Comparison of ENCODE assay signal across 26 mouse cellular contexts in genomic region chr7:67036502-67037485, GRCm38 (mm10).
DNase-seq lines count a peak whose midpoint lies in the region; ATAC-seq and TF ChIP-seq lines count a peak whose summit lies in the region.
"Had no signal": no experiment of that assay in that cellular context is flagged by ENCODE, and none has a peak within 500 bp of the region (broad histone marks: within the 10 kb centered on the region; RNA-seq: fewer than 3 reads in every experiment).

No protein-coding gene starts in this region.

- 77% methylated on average over 5 of the region's 5 CpGs for WGBS in heart, embryonic 12.5 days
- 73% methylated on average over 5 of the region's 5 CpGs for WGBS in midbrain, embryonic 11.5 days
- 55% methylated on average over 5 of the region's 5 CpGs for WGBS in midbrain, embryonic 15.5 days

- peak; percentile 47; the same call in 1 of the 2 replicates for ATAC-seq in frontal cortex, adult (ENCODE audit: low TSS enrichment)
- 0 out of 2 replicates have a peak, but pooled peaks have one; percentile 26 for ATAC-seq in heart, embryonic 12.5 days (ENCODE audit: insufficient number of reproducible peaks, low FRiP score)
- no peak for ATAC-seq in midbrain, embryonic 11.5 days (ENCODE audit: low FRiP score)
- ATAC-seq in midbrain, embryonic 15.5 days (replicated peaks) = no peak
- ATAC-seq: forebrain, embryonic 14.5 days; intestine, embryonic 15.5 days; Patski had no signal

- no peak overlapping the region for H3K9ac ChIP-seq in heart, embryonic 12.5 days
- H3K9ac ChIP-seq in midbrain, embryonic 11.5 days (ENCODE audit: low read length) = no peak overlapping the region
- H3K9ac ChIP-seq in midbrain, embryonic 15.5 days = no peak overlapping the region
- H3K9ac ChIP-seq: embryonic facial prominence, embryonic 12.5 days; embryonic facial prominence, embryonic 15.5 days; heart, embryonic 13.5 days; hindbrain, embryonic 15.5 days; intestine, embryonic 15.5 days had no signal

- H3K27ac ChIP-seq in heart, embryonic 12.5 days (ENCODE audit: poor library complexity, severe bottlenecking) = no peak overlapping the region
- no peak overlapping the region for H3K27ac ChIP-seq in midbrain, embryonic 11.5 days (ENCODE audit: low read depth, low read length)
- H3K27ac ChIP-seq in midbrain, embryonic 15.5 days = no peak overlapping the region
- no peak overlapping the region for H3K27ac ChIP-seq in left cerebral cortex, adult 2 months
- H3K27ac ChIP-seq: embryonic facial prominence, embryonic 12.5 days; embryonic facial prominence, embryonic 15.5 days; heart, adult 2 months; heart, embryonic 13.5 days; hindbrain, embryonic 15.5 days; intestine, embryonic 15.5 days had no signal

- H3K9me3 ChIP-seq in heart, embryonic 12.5 days (replicated peaks) = no peaks in the 10 kb centered on the region; the same call in 1 of the 2 replicates
- no peaks in the 10 kb centered on the region for H3K9me3 ChIP-seq in midbrain, embryonic 11.5 days (ENCODE audit: control insufficient read depth, low read length)
- H3K9me3 ChIP-seq in midbrain, embryonic 15.5 days = no peaks in the 10 kb centered on the region
- H3K9me3 ChIP-seq: embryonic facial prominence, embryonic 12.5 days; embryonic facial prominence, embryonic 15.5 days; heart, embryonic 13.5 days; hindbrain, embryonic 15.5 days; intestine, embryonic 15.5 days had no signal

- no peak overlapping the region for H3K4me3 ChIP-seq in heart, embryonic 12.5 days
- no peak overlapping the region for H3K4me3 ChIP-seq in midbrain, embryonic 11.5 days (ENCODE audit: low read depth, low read length)
- H3K4me3 ChIP-seq in midbrain, embryonic 15.5 days = no peak overlapping the region
- no peak overlapping the region for H3K4me3 ChIP-seq in left cerebral cortex, adult 2 months
- H3K4me3 ChIP-seq: embryonic facial prominence, embryonic 12.5 days; embryonic facial prominence, embryonic 15.5 days; heart, adult 2 months; heart, embryonic 13.5 days; hindbrain, embryonic 15.5 days; intestine, embryonic 15.5 days had no signal

- H3K4me1 ChIP-seq in heart, embryonic 12.5 days (replicated peaks) = peaks cover 33% of the 10 kb centered on the region
- no peaks in the 10 kb centered on the region for H3K4me1 ChIP-seq in midbrain, embryonic 11.5 days (ENCODE audit: control insufficient read depth, insufficient read depth, low read length)
- no peaks in the 10 kb centered on the region for H3K4me1 ChIP-seq in midbrain, embryonic 15.5 days
- H3K4me1 ChIP-seq: embryonic facial prominence, embryonic 12.5 days; embryonic facial prominence, embryonic 15.5 days; hindbrain, embryonic 15.5 days had no signal

- DNase-seq in frontal cortex, postnatal 14 days (ENCODE audit: low spot score in 2 of 2) = no peak
- no peak for DNase-seq in heart, postnatal 25 days (ENCODE audit: low spot score)
- DNase-seq in midbrain, embryonic 11.5 days (ENCODE audit: low spot score, missing footprints) = peak; percentile 77
- no peak for DNase-seq in left cerebral cortex, adult 2 months (ENCODE audit: extremely low spot score in 1 of 2, low spot score in 2 of 2)
- DNase-seq: adrenal gland, postnatal 10 days; adrenal gland, postnatal 36 days; B cell, adult 2 months; cerebellum, adult 11 months; cerebellum, adult 2 months; cerebellum, adult 9-11 months; cerebellum, postnatal 25 days; gastrocnemius, postnatal 25 days; heart, postnatal 36 days; kidney, adult 18-20 months had no signal

- intact Hi-C loops in heart, postnatal 25 days (cut with DNase I) = loop anchor here (5.0 to 10.0 kb wide), 2 partner anchors 134 to 192 kb away; no protein-coding TSS in a partner anchor
- intact Hi-C loops in left cerebral cortex, adult 2 months (cut with DNase I) = no loop called here

- no peaks in the 10 kb centered on the region for H3K27me3 ChIP-seq in heart, embryonic 12.5 days (replicated peaks)
- H3K27me3 ChIP-seq in midbrain, embryonic 11.5 days (ENCODE audit: control insufficient read depth, insufficient read depth, low read length) = no peaks in the 10 kb centered on the region
- no peaks in the 10 kb centered on the region for H3K27me3 ChIP-seq in midbrain, embryonic 15.5 days (replicated peaks)
- H3K27me3 ChIP-seq: embryonic facial prominence, embryonic 12.5 days; embryonic facial prominence, embryonic 15.5 days; heart, embryonic 13.5 days; hindbrain, embryonic 15.5 days; intestine, embryonic 15.5 days had no signal

- no peak for TF ChIP-seq CTCF in left cerebral cortex, adult 2 months (IDR thresholded peaks at IDR 0.05)

- H3K4me2 ChIP-seq in heart, embryonic 12.5 days = no peak overlapping the region
- H3K4me2 ChIP-seq in midbrain, embryonic 11.5 days = no peak overlapping the region
- no peak overlapping the region for H3K4me2 ChIP-seq in midbrain, embryonic 15.5 days
- H3K4me2 ChIP-seq: embryonic facial prominence, embryonic 12.5 days; embryonic facial prominence, embryonic 15.5 days; heart, embryonic 13.5 days; hindbrain, embryonic 15.5 days; intestine, embryonic 15.5 days had no signal

- 0 out of 2 replicates have a peak, but pooled peaks cover 4% of the 10 kb centered on the region for H3K36me3 ChIP-seq in heart, embryonic 12.5 days
- H3K36me3 ChIP-seq in midbrain, embryonic 11.5 days (ENCODE audit: control insufficient read depth, insufficient read depth, low read length) = no peaks in the 10 kb centered on the region
- H3K36me3 ChIP-seq in midbrain, embryonic 15.5 days (replicated peaks) = no peaks in the 10 kb centered on the region
- H3K36me3 ChIP-seq: embryonic facial prominence, embryonic 12.5 days; G1E; hindbrain, embryonic 15.5 days; intestine, embryonic 15.5 days had no signal

Comparison
In these comparisons a context has a peak if more than half of its experiments do, and no peak if none do; other contexts are left out.
1. ATAC-seq: peak in frontal cortex, adult (single experiment) and heart, embryonic 12.5 days (single experiment); none in midbrain, embryonic 11.5 days (single experiment) and midbrain, embryonic 15.5 days (single experiment).